Mouse (Mus musculus): ENCODE measurements around the gene Rhpn2.

The Rhpn2 gene

DNA sequence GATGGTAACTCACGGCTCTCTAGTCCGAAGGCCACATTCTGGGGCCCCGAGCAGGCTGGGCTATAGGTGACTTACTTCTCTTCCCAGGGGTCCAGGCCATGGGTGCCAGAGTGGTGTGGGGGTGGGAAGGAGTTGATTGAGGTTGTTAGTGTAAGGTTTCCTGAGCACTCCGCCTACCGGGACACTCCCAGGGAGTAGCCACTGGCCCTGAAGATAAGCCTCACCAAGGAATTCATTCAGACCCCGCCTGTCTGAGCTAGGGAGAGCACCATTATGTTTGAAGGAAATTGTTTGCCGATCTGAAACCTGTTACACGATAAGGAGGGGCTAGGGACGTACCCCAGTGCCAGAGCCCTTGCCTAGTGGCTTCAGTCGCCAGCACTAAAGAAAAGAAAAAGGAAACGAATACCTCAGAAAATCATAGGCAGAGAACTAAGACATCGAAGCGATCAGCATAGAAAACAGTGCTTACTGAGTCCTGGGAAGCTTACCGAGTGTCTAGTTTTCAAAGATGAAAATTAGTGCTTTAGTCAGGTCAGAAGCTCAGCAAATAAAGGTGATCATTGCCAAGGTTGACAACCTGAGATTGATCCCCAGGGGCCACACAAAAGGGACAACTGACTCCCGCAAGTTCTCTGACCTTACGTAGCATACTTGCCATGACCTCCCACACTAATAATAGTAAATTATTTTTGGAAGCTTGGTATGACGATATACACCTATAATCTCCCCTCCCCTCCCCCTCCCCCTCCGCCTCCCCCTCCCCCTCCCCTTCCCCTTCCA, 14.1 kb downstream of the Rhpn2 start:
- DNase-seq (ENCODE audit: inconsistent age in 2 of 2, low spot score in 1 of 2), result no peak

DNA sequence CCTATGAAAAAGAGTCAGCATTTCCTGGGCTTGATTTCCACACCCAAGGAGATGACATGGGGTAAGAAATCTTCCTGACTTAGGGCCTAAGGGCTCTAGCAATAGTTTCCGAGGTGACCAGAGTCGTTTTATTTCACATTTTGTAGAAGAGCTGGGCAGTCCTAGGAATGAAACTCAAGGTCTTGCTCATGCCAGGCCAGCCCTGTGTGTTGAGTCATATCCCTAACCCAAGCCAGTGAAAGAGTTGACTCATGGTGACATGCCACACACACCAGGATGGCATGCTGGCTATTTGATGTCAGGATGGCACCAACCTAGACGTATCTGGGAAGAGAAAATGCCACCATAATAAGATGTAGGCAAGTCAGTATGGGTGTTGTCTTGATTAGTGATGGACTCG, 15.1 kb downstream of the Rhpn2 start:
- peak; percentile 68 to 73 for DNase-seq (ENCODE audit: inconsistent age in 2 of 2, low spot score in 1 of 2)

DNA sequence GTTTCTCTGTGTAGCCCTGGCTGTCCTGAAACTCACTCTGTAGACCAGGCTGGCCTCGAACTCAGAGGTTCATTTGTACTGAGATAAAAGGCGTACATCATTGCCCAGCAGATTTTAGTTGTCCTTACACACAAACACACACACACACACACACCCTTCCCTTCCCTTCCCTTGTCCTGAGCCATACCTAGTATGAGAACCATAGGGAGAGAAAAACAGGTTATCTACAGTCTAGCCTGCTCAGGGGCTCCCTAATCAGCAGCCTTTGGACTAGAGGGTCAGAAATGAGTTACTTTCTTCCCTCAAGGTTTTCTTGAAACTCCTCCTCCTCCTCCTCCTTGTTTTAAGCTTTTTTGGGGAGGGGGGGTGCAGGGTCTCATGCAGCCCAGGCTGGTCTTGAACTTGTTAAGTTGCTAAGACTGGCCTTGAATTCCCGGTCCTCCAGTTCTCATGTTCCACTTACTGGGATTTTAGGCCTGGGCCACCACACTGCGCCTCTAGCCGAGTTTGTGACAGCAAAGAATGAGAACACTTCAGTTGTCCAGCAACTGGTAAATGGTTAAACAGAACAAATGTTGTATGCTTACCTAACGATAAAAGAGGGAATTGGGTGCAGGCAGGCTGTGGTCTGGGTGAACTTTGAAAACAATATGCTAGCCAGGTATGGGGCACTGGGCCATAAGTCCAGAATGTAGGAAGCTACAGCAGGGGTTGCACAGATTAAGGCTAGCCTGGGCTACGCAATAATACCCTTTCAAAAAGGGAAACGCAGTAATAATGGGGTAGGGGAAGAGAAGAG, 16.1 kb downstream of the Rhpn2 start:
- no peak for DNase-seq (ENCODE audit: inconsistent age in 2 of 2, low spot score in 1 of 2)

DNA sequence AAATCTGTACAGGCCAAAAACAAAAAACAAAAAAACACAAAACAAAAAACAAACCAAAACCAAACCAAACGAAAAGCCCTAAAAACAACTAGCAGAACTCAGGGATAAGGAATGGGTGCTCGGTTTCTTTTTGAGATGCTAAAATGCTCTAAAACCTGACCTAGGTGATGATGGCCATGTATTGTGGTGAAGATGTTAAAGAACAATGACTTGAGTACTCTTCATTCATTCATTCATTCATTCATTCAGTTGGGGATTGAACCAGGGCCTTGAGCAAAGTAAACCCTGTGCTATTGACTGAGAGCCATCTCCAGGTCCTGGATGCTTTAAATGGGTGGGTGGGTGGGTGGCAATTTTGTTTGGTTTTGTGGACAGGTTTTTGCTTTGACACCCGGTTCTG, 17.2 kb downstream of the Rhpn2 start:
- no peak for DNase-seq (ENCODE audit: inconsistent age in 2 of 2, low spot score in 1 of 2)

DNA sequence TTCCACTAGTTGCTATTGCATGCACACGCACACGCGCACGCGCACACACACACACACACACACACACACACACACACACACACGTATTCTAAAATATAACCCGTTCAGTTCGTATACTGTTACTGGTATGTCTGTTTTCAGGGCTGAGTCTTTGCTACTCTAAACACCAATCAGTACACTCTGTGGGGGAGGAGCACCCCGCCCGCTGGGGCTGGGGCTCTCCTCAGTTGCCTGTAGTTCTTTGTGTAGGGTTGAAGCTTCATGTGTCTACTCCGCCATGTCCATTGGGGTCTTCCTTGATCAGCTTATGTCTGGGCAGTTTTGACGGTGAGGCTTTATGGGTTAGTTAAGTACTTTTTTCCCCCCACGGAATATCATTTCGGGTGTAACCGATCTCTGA, 19.3 kb downstream of the Rhpn2 start:
- DNase-seq (ENCODE audit: inconsistent age in 2 of 2, low spot score in 1 of 2), result no peak

DNA sequence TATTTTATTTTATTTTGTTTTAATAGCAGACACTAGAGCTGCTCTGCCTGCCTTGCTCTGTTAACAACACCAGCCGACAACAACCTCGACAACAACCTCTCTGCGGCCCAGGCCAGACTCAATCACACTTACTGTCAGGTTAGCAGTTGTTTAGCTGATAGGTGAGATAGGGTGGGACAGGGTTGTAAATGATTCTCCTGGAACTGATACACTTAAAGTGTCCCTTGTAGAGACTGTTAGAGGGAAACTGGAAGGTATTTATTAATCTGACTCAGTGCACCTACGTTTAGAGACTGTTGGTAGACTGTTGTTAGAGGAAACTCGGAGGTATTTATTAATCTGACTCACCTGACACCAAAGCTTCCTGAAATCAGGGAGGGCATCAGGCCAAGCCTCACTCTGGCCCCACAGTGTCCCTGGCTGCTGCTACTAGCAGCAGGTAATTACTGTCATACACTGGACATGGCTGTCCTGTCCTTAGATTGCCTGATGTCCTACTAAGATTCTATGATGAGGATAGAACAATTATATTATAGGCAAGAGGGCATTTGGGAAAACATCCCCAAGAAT, 21.4 kb downstream of the Rhpn2 start:
- no peak for DNase-seq (ENCODE audit: inconsistent age in 2 of 2, low spot score in 1 of 2)

DNA sequence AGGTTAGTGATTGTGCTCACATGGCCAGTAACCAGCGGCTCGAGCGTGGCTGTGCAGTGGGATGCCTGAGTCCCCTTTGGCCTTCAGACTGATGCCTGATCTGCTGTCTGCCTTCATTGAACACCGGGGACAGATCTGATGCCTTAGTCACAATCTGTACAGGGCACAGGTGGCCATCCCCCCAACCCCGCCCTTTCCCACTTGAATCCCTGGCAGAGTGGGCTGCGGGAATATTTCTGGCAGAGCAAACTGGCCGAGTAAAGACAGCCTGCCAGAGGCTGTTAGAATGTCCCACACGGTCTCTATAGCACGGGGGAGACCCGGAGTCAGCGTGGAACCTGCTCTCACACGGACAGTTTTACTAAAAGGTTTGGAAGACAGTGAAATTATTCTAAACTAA, 23.7 kb downstream of the Rhpn2 start:
- DNase-seq (ENCODE audit: inconsistent age in 2 of 2, low spot score in 1 of 2), result no peak

DNA sequence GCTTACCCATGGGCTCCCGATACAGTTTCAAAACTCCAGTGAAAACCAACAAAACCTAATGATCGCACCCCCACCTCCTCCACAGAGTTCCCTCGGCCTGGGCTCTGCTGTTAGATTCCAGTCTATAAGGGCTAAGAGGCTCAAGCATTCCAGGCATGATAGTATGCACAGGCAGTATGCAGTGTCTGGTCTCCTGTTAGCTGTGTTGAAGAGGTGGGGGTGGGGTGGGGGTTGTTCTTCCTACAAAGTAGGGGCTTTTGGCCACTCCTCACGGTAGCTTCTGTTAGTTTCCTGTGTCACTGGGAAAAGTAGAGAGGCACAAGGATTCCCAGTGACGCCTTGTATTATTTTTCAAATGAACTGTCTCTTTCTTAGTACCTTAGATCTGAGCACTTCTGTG, 28.3 kb downstream of the Rhpn2 start:
- DNase-seq (ENCODE audit: inconsistent age in 2 of 2, low spot score in 1 of 2), result no peak

DNA sequence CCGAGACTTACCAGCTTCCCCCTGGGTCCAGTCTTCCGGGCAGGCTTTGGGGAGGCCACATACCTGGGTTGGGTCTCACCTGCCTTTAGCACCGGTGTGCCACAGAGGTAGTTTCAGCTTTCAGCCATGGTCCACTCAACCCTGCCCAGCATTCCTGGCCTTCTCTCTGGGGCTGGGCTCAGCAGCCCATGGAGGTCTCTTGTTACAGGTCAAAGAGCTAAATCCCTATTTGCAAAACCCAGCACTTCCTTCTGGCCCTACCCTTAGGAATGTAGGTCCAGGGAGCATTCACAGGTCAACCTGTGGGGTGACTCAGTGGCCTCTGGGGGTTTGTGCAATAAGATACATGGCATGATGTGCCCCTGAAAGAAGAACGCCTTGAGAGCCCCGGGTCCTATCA, 28.9 kb downstream of the Rhpn2 start:
- no peak for DNase-seq (ENCODE audit: inconsistent age in 2 of 2, low spot score in 1 of 2)

DNA sequence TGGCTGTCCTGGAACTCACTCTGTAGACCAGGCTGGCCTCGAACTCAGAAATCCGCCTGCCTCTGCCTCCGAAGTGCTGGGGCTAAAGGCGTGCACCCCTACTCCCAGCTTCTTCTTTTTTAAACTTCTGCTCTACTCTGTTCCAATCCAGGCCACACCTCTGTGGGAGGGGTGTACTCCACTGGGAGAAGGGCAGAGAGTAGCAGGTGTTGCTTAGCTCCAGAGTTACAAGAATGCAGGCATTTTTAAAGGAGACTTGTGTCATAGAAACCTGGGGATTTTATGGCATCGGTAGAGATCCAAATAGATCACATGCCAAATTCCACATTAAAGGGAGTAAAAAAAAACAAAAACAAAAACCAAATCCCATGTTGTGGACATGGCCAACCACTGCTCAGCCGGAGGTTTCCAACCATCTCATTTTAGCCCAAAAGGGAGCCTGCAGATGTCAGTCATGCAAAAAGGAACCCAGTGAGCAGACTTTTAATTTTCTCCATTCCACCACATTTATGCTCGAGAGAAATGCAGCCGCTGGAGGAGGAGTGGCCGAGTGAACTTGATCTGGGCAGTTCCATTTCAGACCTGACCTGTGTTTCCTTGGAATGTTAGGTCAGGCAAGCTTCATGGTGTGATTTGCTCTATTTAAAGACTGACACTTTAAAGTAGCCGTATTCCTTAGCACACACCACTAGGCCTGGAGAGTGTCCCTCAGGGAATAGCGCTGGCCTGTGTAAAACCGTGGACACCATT, 31.4 kb downstream of the Rhpn2 start:
- no peak for DNase-seq (ENCODE audit: inconsistent age in 2 of 2, low spot score in 1 of 2)

DNA sequence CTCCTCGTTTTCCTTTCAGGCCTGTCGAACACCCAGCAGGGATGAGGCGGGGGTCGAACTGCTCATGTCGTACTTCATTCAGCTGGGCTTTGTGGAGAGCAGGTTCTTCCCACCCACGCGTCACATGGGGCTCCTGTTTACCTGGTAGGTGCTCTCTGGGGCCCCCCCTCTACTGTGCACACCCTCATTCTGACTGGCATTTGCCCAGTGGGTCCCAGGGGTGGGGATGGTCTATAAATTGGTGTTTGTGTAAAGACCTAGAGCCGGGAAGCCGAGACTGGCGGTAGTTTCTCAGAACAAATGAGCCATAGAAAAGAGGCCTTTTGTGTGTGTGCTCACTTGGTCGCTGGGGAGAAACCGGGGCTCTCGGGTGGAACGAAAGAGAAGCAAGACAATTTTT, 37.1 kb downstream of the Rhpn2 start:
- no peak for DNase-seq (ENCODE audit: inconsistent age in 2 of 2, low spot score in 1 of 2)

DNA sequence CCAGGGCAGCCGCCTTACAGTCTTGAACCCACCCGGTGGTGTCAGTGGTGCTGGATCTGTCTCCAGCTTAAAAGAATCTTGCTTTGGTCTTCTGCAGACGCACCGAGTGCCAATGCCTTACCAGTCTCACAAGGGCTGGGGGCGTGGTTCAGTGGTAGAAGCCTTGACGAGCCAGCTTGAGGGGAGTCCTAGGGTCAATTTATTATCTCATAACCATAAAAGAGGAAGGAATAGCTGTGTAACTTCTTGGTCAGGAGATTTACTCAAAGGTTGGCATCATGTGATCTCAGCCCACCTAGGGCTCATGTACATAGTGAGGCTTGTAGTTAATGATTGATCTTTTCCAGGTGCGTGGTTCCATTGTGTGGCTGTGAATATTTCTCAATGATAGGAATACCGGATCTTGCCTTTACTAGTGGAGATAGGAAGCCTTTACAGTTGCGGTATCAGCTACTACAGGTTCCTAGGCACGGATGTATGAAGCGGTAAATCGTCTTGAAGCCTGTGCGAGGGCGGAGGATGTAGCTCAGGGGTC, 38.6 kb downstream of the Rhpn2 start:
- no peak for DNase-seq (ENCODE audit: inconsistent age in 2 of 2, low spot score in 1 of 2)

DNA sequence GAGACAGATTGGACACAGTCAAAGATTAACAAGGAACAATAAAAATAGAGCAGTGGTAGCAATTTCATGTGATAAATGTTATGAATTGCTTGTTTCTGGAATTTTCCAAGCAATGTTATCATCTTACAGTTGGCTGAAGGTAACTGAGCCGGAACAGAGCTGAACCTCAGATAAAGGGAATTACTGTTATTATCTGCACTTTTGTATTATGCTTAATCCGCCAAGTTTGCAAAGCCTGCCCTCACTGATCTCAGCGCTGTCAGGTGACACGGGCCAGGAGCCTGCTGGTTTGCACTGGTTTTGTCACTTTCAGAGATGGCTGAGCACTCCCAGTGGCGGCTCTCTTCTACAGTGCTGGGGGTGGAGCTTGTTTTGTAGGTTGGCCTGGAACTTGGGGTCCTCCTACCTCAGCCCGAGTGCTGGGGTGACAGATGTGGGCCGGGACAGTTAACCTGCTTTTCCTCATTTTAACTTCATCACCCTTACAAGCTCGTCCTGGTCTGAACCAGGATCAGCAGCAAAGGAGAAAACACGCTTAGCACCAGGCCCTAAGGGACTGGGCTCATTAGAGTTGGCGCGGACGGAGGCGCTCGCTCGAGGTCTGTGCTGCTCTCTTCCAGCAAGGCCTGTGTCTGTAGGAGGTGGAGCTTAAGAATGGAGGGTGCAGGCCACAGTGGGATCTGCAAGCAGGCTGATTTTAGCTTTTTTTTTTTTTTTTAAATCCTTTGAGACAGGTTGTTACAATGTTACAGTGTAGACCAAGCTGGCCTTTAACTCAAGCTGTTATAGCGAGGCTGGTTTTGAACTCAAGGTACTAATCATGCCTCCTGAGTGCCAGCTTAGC, 39.4 kb downstream of the Rhpn2 start:
- DNase-seq (ENCODE audit: inconsistent age in 2 of 2, low spot score in 1 of 2), result no peak

DNA sequence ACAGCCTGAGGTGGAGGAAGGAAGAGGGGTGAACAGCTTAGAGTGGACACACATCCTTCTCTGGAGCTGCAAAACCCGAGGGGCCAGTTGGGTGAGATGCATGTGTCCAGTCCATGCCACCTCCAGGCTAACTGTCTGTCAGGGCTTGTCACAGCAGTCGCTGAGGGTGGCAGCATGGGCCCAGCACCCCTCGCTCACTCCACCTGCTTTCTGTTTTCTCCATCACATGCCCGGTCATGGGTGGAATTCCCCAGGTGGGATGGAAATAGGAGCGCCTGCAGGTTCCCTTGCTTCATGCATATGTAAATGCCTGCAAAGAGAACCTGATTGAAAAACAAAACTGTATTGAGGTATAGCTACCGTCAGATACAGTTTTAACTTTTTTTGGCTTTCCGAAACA, 40.3 kb downstream of the Rhpn2 start:
- no peak for DNase-seq (ENCODE audit: inconsistent age in 2 of 2, low spot score in 1 of 2)

DNA sequence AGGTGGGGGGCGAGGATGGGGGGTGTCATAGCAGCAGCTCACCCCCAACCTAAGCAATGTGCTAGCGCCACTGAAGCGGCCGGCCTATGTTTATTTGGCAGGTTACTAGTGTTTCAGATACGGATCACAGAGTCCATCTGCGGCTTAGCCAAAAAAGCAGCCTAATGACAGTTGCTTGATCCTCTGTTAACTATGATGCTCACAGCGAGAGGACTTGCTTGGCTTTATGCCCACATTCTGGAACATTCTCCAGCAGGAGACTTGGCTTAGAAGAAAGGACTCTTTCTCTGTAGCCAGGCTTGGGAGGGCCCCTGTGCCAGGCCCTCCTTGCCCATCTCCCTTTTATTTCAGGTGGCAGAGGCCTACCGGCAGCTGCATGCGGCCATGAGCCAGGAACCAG, 42.7 kb downstream of the Rhpn2 start:
- DNase-seq (ENCODE audit: inconsistent age in 2 of 2, low spot score in 1 of 2), result no peak

DNA sequence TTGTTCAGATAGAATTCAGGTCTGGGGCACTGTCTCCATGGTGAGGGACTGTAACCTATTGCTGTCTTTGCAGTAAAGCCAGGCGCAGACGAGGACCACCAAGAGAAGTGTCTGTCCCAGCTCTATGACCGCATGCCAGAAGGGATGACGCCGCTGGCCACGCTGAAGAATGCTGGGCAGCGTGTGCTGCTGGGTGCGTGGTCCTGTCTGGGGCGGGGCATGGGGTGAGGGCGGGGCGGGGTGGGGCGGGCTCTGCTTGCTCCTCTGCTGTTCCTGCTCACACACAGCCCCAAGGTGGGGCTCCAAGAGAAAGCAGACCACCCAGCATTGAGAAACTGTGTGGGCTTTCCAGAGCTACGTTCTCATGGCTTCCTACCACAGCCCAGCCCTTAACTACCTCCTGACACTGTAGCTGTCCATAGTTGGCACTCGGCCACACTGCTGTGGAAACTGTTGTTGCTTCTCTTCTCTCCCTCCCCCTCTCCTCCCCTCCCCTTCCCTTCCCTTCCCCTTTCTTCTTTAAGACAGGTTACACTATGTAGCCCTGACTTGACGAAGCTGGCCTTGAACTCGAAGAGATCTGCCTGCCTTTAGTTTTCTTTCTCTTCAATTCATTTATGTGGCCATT, 45.6 kb downstream of the Rhpn2 start:
- DNase-seq (ENCODE audit: inconsistent age in 2 of 2, low spot score in 1 of 2), result peak in 1 of 2 experiments; percentile 44

DNA sequence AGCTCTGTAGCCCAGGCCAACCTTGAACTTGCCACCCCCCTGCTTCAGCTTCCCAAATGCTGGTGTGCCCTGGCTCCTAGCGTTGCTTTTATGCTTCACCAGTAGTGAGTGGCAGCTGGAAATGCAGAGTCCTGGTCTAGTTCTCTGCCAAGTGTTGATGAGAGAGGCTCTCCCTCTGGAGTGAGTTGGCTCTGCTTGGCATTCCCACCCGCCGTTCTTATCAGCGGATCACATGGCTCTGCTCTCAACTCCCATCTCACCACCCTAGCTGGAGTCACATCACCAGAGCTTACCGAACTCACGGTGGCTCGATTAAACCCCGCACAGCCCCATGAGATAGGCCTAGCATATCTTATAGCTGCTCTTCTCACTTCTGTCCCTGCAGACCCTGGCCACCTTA, 46.4 kb downstream of the Rhpn2 start:
- DNase-seq (ENCODE audit: inconsistent age in 2 of 2, low spot score in 1 of 2), result no peak

DNA sequence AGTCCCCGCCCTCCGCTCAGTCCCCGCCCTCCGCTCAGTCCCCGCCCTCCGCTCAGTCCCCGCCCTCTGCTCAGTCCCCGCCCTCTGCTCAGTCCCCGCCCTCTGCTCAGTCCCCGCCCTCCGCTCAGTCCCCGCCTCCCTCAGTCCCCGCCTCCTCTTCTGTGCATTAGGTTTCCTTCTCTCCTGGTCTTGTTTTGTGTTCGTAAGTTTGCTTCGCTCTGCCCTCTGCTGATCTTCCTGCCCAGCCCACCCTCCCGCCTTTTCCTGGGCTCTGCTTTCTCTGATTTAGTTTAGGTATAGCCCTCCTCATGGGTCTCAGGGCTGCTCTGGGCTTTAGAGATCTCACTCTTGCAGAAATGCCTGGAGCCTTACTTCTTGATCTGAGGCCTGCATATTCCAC, 47.9 kb downstream of the Rhpn2 start:
- no peak for DNase-seq (ENCODE audit: inconsistent age in 2 of 2, low spot score in 1 of 2)

DNA sequence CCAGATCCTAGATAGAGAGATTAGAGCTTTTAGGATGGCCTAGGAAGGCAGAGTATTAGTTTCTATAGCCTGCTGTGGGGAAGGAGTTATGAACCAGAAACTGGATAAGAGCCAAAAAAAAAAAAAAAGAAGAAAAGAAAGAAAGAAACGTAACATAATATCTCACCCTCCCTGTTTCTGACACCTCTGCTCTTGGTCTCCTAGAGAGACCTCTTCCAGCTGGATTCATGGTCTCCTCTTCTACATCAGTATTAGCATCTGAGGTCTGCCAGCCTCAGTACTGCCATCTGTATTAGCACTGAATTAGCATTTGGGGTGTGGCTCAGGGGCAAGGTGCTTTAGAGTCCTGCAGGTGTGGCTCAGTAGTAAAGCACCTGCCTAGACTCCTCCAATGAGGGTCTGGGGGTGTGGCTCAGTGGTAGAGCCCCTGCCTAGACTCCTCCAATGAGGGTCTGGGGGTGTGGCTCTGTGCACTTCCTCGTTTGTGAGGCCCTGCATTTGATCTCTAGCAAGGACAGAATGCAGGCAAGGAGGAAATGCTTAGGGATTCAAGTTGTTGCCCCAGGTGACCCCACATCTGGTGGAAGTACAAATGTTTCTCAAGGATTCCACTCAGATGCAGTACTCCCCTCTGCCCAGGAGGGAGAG, 48.9 kb downstream of the Rhpn2 start:
- no peak for DNase-seq (ENCODE audit: inconsistent age in 2 of 2, low spot score in 1 of 2)
